Mouse (Mus musculus): ENCODE measurements around the gene Svs1.

GRCm38 (mm10) chr6:49013458-49013857 is 26.8 kb downstream of the Svs1 start:
- no peak for TF ChIP-seq CTCF (IDR thresholded peaks at IDR 0.05; ENCODE audit: insufficient read depth, low read depth, low read length)
- no peak for TF ChIP-seq POLR2A (IDR thresholded peaks at IDR 0.05; ENCODE audit: insufficient read depth, low read depth, low read length)

Measured in olfactory bulb, adult 2 months (tissue).